Mouse (Mus musculus) embryonic stem cell, embryonic (primary cell): Measurements from ENCODE around the gene Chchd5.

Experiments
- CTCF ChIA-PET, 4 experiments: fragments of 300-600 bp in 2 of 4; fragments of 350-600 bp in 2 of 4; sonication (Branson Sonifier 250); formaldehyde crosslinking; loops; one replicate each; lab custom pipeline; 2022; ENCODE audit warnings: inconsistent platforms in 2 of 4; lab: Charles Lee
- POLR2A ChIA-PET, 4 experiments: fragments of 300-600 bp in 2 of 4; fragments of 350-600 bp in 2 of 4; sonication (Branson Sonifier 250); formaldehyde crosslinking; loops; one replicate each; lab custom pipeline; 2022; ENCODE audit warnings: antibody characterized with exemption in 4 of 4, inconsistent platforms in 1 of 4; lab: Charles Lee

The Chchd5 gene

DNA sequence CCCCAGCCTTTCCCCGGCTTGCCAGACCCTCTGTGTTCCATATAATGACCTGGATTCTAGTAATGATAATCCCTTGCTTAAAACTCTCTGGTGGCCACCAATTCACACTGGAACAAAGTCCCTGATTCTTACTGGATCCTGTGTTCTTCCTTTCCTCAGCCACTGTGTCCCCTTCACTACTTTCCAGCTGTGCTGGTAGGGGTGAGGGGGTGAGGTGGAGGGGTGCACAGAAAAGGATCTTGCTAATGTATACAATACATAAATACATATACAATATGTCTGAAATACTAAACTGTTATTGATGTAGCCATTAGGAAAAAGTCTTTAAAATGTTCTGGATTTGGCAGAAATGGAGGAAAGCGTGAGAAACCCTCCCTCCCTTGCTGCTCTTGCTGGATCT, 1.3 kb downstream of the Chchd5 start:
- POLR2A ChIA-PET = interaction anchor here (0.9 to 23.7 kb wide), 21 partner anchors 8 to 313 kb away, joined by 3 to 468 read pairs (median 4); partner anchors contain the start of genes Slc20a1 (in 3 of the 4), Polr1b (in 1 of the 4) and Tmem87b (in 1 of the 4)
- CTCF ChIA-PET = interaction anchor here in 1 of 4 experiments (1.4 kb wide), 1 partner anchor 128 kb away, joined by 5 read pairs; no protein-coding TSS in a partner anchor

DNA sequence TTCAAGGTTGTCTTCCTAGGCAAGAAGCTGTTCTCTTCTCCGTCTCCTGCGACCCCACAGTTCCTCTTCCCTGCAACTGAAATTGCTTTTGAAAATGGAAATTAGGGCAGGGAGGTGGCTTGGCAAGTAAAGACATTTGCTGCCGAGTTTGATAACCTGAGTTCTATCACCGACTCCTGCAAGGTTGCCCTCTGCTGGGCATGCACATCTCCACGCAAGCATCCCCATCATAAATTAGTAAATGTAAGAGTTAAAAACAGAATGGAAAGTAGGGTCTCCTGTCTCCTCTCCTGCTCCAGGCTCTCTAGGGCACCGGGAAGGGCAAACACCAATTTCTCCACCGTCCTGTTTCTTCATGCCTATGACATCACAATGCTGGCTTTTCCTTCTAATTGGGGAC, 2.7 kb downstream of the Chchd5 start:
- CTCF ChIA-PET = interaction anchor here in 2 of 4 experiments (0.6 to 1.0 kb wide), 3 partner anchors 31 to 49 kb away, joined by 3 to 10 read pairs (median 3); partner anchors contain the start of gene Polr1b (in 1 of the 2)
- POLR2A ChIA-PET = interaction anchor here in 3 of 4 experiments (0.7 to 23.7 kb wide), 14 partner anchors 11 to 126 kb away, joined by 3 to 468 read pairs (median 4); partner anchors contain the start of genes Polr1b (in 1 of the 3) and Slc20a1 (in 1 of the 3)

DNA sequence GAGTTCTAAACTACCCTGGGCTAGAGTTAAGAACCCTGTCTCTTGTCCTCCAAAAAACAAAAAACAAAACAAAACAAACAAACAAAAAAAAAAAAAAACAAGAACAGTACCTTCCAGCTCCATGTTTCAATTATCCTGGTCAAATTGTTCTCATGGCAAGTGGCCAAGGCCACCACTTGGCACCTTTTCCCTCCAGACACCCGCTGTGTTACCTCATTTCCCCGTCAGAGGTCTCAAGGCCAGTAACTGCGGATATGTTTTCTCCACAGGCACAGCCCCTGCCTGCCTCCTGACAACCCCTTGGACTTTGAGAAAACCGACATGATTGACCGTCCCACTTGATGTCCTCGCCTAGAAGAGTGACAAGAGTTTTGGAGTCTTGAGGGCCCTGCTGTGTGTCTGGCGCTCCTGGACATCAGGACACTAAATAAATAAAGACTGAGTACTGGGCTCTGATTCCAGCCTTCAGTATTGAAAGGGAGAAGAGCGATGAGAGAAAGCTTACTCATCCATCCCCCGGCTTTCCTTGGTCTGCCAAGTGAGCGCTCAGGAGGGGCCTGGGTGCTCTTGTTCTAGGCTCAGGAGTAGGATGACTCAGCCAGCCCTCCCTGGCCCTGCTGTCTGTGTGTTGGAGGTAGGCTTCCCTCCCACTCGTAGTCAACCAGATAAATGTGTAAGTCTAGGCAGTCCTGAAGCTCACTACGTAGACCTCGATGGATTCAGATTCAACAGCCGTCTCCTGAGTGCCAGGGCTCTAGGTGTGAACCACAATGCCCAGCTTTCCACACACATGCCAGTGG, 3.7 kb downstream of the Chchd5 start:
- ChIA-PET CTCF (interaction anchor here in 1 of 4 experiments (0.6 to 1.0 kb wide), 2 partner anchors 32 to 48 kb away, joined by 3 to 10 read pairs; partner anchors contain the start of gene Polr1b), POLR2A (interaction anchor here in 3 of 4 experiments (0.6 to 23.7 kb wide), 12 partner anchors 10 to 164 kb away, joined by 3 to 468 read pairs (median 3); partner anchors contain the start of genes Ckap2l (in 1 of the 3), Polr1b (in 1 of the 3) and Slc20a1 (in 1 of the 3))

DNA sequence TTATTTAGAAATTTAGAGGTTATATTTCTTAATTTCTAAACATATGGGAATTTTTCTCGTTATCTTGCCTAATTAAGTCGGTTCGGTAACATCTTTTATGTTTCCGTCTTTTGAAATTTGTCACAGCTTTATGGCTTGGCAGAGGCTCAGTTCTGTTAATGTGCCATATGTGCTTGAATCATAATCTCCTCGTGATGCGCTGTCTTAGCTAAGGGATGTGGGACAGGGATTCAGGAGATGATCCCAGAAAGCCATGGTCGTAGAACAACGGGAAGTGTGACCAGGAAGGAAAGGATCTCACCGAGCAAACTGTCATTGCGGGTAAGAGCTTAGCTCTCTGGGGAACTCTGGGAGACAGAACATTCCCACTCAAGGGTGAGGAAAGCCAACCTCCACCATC, 10.4 kb downstream of the Chchd5 start:
- ChIA-PET CTCF (interaction anchor here in 1 of 4 experiments (0.8 kb wide), 1 partner anchor 258 kb away, joined by 3 read pairs; no protein-coding TSS in a partner anchor), POLR2A (interaction anchor here in 3 of 4 experiments (0.7 to 3.8 kb wide), 9 partner anchors 11 to 114 kb away, joined by 3 to 22 read pairs (median 4); partner anchors contain the start of gene Chchd5 (in 2 of the 3))

DNA sequence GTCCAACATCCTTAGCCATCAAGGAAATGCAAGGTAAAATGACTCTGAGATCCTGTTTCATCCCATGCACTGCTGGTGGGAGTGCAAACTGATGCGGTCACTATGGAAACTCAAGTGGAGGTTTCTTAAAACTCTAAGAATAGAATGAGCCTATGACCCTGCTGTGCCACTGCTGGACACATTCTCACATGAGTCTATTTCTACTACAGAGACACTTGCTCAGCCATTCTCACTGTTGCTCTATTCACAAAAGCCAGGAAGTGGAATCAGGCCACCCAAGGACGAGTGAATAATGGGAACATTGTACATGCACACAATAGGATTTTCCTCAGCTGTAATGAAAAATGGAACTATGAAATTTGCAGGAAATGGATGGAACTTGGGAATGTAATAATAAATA, 19.3 kb downstream of the Chchd5 start:
- POLR2A ChIA-PET = interaction anchor here in 1 of 4 experiments (0.8 to 1.7 kb wide), 8 partner anchors 10 to 105 kb away, joined by 3 to 6 read pairs (median 4); partner anchors contain the start of gene Slc20a1
- CTCF ChIA-PET = no interaction called here

DNA sequence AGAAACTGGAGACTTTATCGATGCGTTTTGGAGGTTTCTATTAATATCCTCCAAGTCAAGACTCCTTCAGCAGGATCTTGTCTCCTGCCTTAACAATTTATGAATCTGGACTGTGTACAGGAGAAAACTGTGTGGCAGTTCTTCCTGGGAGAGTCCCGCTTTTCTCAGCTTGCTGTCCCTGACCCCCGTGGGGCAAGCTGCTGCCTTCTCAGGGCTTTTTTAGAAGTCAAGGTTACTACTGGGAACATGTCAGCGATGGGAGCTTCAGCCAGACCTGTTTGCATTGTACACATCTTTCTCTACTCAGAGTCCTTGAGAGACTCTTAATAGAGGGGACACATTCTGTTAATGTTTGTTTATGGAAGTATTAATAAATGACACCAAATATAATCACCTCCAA, 20.9 kb downstream of the Chchd5 start:
- CTCF ChIA-PET = no interaction called here

DNA sequence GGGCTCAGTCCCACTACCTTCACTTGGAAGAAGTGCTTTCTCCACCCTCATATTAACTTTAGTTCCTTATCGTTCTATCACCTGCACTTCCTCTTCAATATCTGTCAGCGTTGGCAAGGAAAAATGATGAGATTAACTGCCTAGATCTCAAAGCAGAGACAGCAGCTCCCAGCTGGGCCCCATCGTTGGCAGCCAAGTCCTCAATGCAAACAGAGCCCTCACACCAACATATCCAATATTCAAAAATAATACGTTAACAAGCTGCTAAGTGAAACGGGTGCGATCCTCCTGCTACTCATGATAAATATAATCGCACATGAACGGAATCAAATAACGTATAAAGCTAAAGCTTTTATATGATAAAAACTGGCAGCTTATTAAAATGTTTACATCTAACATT, 21.6 kb downstream of the Chchd5 start:
- ChIA-PET POLR2A (interaction anchor here in 2 of 4 experiments (1.0 to 1.4 kb wide), 4 partner anchors 15 to 83 kb away, joined by 3 read pairs; partner anchors contain the start of gene Slc20a1 (in 1 of the 2)), CTCF (no interaction called here)

More for the DNA sequence above, 20.9 kb downstream of the Chchd5 start:
- POLR2A ChIA-PET = interaction anchor here in 1 of 4 experiments (1.4 kb wide), 1 partner anchor 15 kb away, joined by 3 read pairs; no protein-coding TSS in a partner anchor

DNA sequence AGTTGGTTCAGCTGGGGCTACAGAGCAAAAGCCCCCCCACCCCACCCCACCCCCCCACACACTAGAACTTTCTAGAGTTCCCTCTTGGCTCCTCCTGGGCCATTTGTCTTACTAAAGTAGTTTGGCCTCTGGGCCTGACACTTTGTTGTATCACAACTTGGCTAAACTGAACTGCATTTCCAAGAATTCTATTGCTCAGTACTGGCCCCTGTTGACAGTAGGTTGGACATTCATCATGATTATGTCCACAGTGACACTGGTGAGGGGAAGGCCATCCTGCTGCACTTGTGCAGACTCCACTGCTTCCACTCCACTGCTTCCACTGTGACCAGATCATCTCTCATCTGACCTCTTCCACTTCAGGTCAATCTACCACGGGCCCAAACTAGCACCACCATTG, 23.3 kb downstream of the Chchd5 start:
- ChIA-PET POLR2A (interaction anchor here in 1 of 4 experiments (1.4 kb wide), 1 partner anchor 26 kb away, joined by 3 read pairs; no protein-coding TSS in a partner anchor), CTCF (no interaction called here)

DNA sequence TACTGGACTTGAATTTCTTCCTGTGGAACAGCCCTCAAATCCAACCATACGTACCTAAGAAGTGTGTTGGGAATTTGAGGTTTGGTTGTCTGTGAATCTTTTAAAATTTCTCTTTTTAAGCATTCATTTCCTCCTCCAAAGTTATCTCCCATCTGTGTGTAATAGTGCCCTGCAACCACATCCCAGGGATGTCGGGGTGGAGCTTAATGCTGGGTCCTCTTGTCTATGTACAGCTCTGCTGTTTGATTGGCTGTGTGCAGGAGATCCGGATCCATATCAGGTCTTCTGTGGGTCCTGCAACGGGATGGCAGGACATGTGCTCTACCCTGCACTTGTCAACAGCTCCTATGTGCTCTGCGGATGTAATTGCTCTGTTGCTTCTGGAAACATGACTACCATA, 35.3 kb downstream of the Chchd5 start:
- ChIA-PET CTCF (interaction anchor here in 2 of 4 experiments (0.6 to 0.7 kb wide), 2 partner anchors 10 to 140 kb away, joined by 3 read pairs; no protein-coding TSS in a partner anchor), POLR2A (interaction anchor here in 3 of 4 experiments (0.5 to 6.0 kb wide), 15 partner anchors 13 to 108 kb away, joined by 3 to 58 read pairs (median 5); partner anchors contain the start of gene Slc20a1 (in 2 of the 3))

DNA sequence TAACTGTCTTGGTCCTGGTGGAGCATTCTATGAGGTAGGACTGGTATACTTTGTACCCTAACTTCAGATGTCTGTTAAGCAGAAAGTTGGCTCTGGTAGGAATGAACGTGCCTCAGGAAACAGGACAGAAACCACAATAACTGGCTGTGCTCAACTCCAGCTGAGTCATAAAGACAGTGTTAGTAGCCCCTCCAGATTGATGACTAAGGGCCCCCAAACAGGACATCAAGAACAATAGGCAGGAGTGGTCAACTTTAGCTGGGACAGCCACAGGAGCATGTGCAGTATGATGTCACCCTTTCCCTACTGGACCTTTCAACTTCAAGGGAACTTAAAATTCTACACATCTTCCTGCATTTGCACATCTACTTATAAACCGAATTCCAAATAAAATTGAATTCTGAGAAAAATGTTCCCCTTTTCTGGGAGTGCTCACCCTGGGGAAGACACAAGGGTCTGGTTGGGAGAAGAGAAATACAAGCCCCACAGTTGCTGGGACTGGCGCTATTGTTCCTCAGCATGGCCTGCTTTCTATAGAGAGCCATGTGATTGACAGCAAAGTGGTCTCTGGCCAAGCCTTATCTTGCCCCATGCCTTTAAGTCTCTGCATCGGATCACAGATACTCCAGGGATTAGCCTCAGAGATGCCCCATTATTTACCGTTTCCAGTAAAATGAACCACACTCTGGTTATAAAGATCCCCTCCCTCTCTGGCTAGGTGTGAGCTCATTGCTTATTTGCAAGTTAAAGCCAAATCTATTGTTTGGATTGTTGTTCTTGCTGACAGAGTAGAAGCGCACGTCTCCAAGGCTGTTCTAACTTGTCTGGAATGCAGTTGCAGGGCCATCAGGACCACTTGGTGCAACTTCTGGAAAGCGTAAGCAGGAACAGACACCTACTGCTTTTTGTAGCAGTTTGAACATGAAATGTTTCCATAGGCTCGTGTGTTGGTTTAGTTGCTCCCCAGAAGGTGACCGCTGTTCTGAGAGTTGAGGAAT, 37.3 kb downstream of the Chchd5 start:
- ChIA-PET CTCF (interaction anchor here in 3 of 4 experiments (0.5 to 1.5 kb wide), 5 partner anchors 14 to 92 kb away, joined by 3 to 6 read pairs (median 4); no protein-coding TSS in a partner anchor), POLR2A (interaction anchor here in 3 of 4 experiments (0.6 to 6.0 kb wide), 55 partner anchors 8 to 633 kb away, joined by 3 to 58 read pairs (median 4); partner anchors contain the start of genes Chchd5 (in 3 of the 3), Slc20a1 (in 2 of the 3), Mertk (in 1 of the 3) and Polr1b (in 1 of the 3))

DNA sequence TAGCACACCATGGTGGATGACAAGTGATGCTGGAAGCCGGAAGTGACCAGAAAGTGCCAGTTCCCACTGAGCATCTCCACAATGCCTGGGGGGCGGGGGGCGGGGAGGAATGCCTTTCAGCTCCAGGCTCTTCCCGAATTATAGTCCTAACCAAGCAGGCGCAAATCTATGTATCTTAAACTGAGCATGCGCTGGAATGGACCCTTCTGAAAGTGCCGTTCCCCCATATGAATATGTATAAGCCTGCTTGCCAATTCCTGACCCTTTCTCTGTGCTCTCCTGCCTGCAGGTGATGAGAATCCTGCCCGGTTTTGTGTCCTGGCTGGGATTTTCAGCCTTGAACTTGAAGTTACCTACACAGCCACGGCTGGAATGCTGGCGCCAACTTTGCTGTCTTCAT, 43.9 kb downstream of the Chchd5 start:
- POLR2A ChIA-PET = interaction anchor here in 1 of 4 experiments (1.7 kb wide), 1 partner anchor 8 kb away, joined by 6 read pairs; no protein-coding TSS in a partner anchor
- CTCF ChIA-PET = interaction anchor here in 1 of 4 experiments (0.6 kb wide), 2 partner anchors 11 to 13 kb away, joined by 5 to 8 read pairs; no protein-coding TSS in a partner anchor

DNA sequence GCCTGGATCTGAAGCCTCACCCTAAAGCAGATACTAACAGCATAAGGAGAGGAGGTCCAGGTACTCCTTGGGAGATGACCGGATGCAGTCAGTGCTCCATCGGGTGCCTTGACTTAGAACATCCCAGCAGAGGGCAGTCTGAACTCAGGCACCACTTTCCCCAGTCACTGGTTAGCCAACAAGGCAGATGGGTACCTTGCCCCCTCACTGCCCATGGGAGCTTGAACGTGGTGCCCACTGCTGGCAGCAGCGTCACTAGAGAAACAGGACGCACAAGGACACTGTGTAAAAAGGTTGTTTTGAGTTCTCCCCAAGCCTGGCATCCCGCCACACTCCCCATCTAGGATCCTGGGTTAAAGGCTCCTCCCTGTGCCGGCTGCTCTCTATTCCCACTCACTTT, 45.0 kb downstream of the Chchd5 start:
- POLR2A ChIA-PET = interaction anchor here in 3 of 4 experiments (0.6 to 15.1 kb wide), 8 partner anchors 22 to 84 kb away, joined by 3 to 840 read pairs (median 178); partner anchors contain the start of gene Slc20a1 (in 2 of the 3)
- CTCF ChIA-PET = interaction anchor here in 3 of 4 experiments (0.5 to 1.1 kb wide), 8 partner anchors 10 to 625 kb away, joined by 3 to 6 read pairs (median 3); no protein-coding TSS in a partner anchor

DNA sequence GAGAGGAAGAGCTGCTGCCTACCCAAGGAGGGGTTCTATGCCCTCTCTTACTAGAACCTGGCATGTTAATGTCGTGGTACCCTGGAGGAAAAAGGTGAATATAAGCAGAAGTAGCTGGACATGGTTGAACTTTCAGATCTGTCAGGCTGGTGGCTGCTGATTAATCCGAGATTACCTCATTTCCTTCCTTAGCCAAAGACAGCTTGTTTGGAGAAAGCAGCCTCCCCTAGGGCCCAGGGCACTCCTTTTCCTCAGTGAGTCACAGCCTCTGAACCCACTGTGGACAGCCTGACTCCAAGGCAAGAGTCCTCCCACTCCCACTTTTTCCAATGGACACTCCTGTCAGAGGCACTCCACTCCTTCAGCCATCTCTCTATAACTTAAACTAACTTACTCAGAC, 46.1 kb downstream of the Chchd5 start:
- CTCF ChIA-PET = interaction anchor here (0.6 to 2.0 kb wide), 7 partner anchors 19 to 85 kb away, joined by 3 to 20 read pairs (median 4); no protein-coding TSS in a partner anchor
- POLR2A ChIA-PET = interaction anchor here in 3 of 4 experiments (0.6 to 15.1 kb wide), 20 partner anchors 8 to 1387 kb away, joined by 3 to 840 read pairs (median 9); partner anchors contain the start of genes Slc20a1 (in 3 of the 3), Chchd5 (in 1 of the 3), Nphp1 (in 1 of the 3) and Polr1b (in 1 of the 3)

DNA sequence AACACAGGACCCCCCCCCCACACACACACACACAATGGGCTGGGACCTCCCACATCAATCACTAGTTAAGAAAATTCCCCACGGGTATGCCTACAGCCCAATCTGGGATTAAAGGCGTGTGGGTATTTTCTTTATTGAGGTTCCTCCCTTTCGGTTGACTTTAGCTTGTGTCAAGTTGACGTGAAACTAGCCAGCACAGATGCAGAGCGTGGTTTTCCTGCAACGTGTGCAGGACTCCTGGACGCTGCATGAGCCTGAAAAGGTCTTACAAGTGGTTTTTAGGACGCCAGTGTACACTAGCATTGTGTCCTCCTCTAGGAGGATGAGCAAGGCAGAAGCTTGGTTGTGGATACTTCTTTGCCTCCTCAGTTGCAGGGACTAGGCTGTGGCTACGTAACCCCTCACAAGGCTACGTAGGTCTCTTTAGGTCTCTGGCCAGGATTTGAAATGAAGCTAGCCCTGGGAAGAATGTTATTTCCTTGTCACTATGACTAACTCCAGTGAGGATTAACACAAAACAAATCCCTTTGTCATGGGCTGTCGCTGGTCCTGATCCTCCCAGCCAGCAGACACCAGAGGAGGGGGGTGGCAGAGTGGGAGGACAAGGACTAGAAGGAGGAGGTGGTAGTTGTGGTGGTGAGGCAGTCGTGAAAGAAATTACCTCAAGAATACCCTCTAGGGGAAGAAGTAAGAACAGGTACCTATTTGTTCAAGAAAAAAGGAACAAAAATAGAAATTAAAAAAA, 47.3 kb downstream of the Chchd5 start:
- CTCF ChIA-PET = interaction anchor here (0.6 to 2.0 kb wide), 10 partner anchors 17 to 253 kb away, joined by 3 to 10 read pairs (median 4); no protein-coding TSS in a partner anchor
- POLR2A ChIA-PET = interaction anchor here in 3 of 4 experiments (0.6 to 15.1 kb wide), 41 partner anchors 9 to 1251 kb away, joined by 3 to 840 read pairs (median 5); partner anchors contain the start of genes Slc20a1 (in 3 of the 3), Ttl (in 2 of the 3), Chchd5 (in 1 of the 3) and Ckap2l (in 1 of the 3)

DNA sequence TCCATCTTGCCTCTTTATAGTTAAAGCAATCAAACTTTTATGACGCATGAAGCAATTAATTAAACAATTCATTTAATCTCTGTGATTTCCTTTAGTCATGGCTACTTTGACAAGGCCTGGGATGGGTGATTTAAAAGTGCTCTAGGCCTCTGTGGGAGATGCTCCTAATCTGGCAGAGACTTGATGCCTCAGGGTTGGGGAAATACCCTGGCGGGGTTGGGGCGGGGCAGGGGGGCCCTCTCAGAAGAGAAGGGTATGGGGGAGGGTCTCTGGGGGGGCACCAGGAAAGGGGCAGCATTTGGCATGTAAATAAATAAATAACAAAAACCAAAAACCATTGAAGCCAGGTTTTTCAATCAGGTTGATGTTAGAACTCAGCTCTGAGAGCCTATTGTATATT, 48.2 kb downstream of the Chchd5 start:
- ChIA-PET CTCF (interaction anchor here in 3 of 4 experiments (0.6 to 1.6 kb wide), 9 partner anchors 21 to 227 kb away, joined by 3 to 5 read pairs (median 4); partner anchors contain the start of genes Ckap2l (in 1 of the 3) and Slc20a1 (in 1 of the 3)), POLR2A (interaction anchor here (0.6 to 15.1 kb wide), 50 partner anchors 8 to 490 kb away, joined by 3 to 840 read pairs (median 6); partner anchors contain the start of genes Slc20a1 (in 2 of the 4), Chchd5 (in 1 of the 4), Ckap2l (in 1 of the 4) and Polr1b (in 1 of the 4))
